Mouse (Mus musculus): ENCODE results near the gene Paip2b.

DNA sequence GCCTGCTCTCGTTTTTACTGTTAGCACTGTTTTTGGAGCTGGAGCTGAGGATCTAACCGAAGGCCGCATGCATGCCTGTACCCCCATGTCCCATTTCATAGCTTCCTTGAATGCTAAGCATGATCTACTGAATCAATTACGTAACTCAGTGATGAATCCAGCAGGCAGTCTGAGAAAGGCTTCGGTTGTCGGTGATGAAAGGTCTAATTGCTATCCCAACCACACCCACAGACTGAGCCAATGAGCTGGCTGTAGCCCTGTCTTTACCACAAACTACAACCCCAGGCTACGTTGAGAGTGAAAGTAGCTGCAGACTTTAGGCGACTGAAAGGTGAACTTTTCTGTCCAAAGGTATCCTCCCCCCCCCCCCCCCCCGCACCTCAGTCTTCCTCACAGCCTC lies 57.4 kb downstream of the Paip2b start:
- no peak for TF ChIP-seq ZC3H11A (IDR thresholded peaks at IDR 0.05; ENCODE audit: low read depth, low read length)
- TF ChIP-seq EP300 (IDR thresholded peaks at IDR 0.05; ENCODE audit: low read depth in 1 of 2, low read length in 2 of 2): no peak
- TF ChIP-seq MAX (IDR thresholded peaks at IDR 0.05; ENCODE audit: low read length): no peak
- TF ChIP-seq POLR2A (IDR thresholded peaks at IDR 0.05; ENCODE audit: control insufficient read depth in 1 of 2, insufficient read depth in 1 of 2, low read depth in 1 of 2, low read length in 2 of 2, poor library complexity in 1 of 2): no peak
- no peak for TF ChIP-seq CTCF (IDR thresholded peaks at IDR 0.05 in 2 of 3, conservative IDR thresholded peaks at IDR 0.05 in 1 of 3; ENCODE audit: control insufficient read depth in 1 of 3, insufficient read depth in 1 of 3, low read depth in 2 of 3, low read length in 3 of 3, poor library complexity in 1 of 3, severe bottlenecking in 1 of 3)
- no peak for TF ChIP-seq TAL1 (IDR thresholded peaks at IDR 0.05; ENCODE audit: low read length)
- no peak for TF ChIP-seq ZMIZ1 (IDR thresholded peaks at IDR 0.05; ENCODE audit: low read depth, low read length)
- no peak for TF ChIP-seq HCFC1 (IDR thresholded peaks at IDR 0.05; ENCODE audit: low read depth, low read length)
- TF ChIP-seq RAD21 (IDR thresholded peaks at IDR 0.05; ENCODE audit: low read depth, low read length): no peak
- TF ChIP-seq TBP (IDR thresholded peaks at IDR 0.05; ENCODE audit: low read depth, low read length): no peak
- TF ChIP-seq BHLHE40 (IDR thresholded peaks at IDR 0.05; ENCODE audit: borderline replicate concordance, low read depth, low read length): no peak
- no peak for TF ChIP-seq MXI1 (IDR thresholded peaks at IDR 0.05; ENCODE audit: low read depth, low read length)
- no peak for TF ChIP-seq GABPA (IDR thresholded peaks at IDR 0.05; ENCODE audit: low read depth, low read length)
- TF ChIP-seq CHD1 (IDR thresholded peaks at IDR 0.05; ENCODE audit: low read depth, low read length): no peak

Measured in MEL (cell line).